Mouse (Mus musculus) lung, embryonic 14.5 days (tissue): ENCODE measurements around the gene Epb41l4b. TPM values are rescaled to one million over a fixed set of nuclear protein-coding genes. Genes with fewer than 3 reads are reported as not detected.
A peak's percentile ranks its signal among the peaks of the same experiment; 100 is the strongest.

Experiments used
- ATAC-seq: fragments of 200-750 bp; cut with Nextera tagmentation; 2 replicates; pipeline ENCODE4 v1.8.0; 2017; ENCODE audit warnings: mild to moderate bottlenecking, moderate TSS enrichment, moderate library complexity; ENCODE audit not compliant: insufficient read depth
- DNase-seq: peaks from one replicate; pipeline ENCODE4 v3.0.0-alpha.2; 2015
- H3K27ac ChIP-seq: fragments of 300-500 bp; sonication (generic); 2 replicates; pipeline ENCODE4 v1.5.1; 2014; ENCODE audit warnings: low read depth, mild to moderate bottlenecking, moderate library complexity
- H3K27me3 ChIP-seq: fragments of 300-500 bp; sonication (generic); 2 replicates; pipeline ENCODE4 v1.6.1; 2014; ENCODE audit warnings: low read length, control low read depth; ENCODE audit not compliant: insufficient read depth
- H3K36me3 ChIP-seq: fragments of 300-500 bp; sonication (generic); 2 replicates; pipeline ENCODE4 v1.6.1; 2014; ENCODE audit warnings: control low read depth; ENCODE audit not compliant: insufficient read depth
- H3K4me1 ChIP-seq: fragments of 300-500 bp; sonication (generic); 2 replicates; pipeline ENCODE4 v1.6.1; 2014; ENCODE audit warnings: antibody characterized with exemption, control low read depth; ENCODE audit not compliant: insufficient read depth
- H3K4me2 ChIP-seq: fragments of 300-500 bp; sonication (generic); 2 replicates; pipeline ENCODE4 v1.6.1; 2014; ENCODE audit warnings: mild to moderate bottlenecking
- H3K4me3 ChIP-seq: fragments of 300-500 bp; sonication (generic); 2 replicates; pipeline ENCODE4 v1.5.1; 2014; ENCODE audit warnings: low read depth, low read length
- H3K9ac ChIP-seq: fragments of 300-500 bp; sonication (generic); 2 replicates; pipeline ENCODE4 v1.6.1; 2014
- H3K9me3 ChIP-seq: fragments of 300-500 bp; sonication (generic); 2 replicates; pipeline ENCODE4 v1.6.1; 2016; ENCODE audit warnings: low read depth, low read length, control low read depth
- CTCF ChIP-seq: IDR thresholded peaks from 2 replicates; pipeline ENCODE4 v1.5.1; 2016; ENCODE audit warnings: antibody characterized with exemption, low read depth
- WGBS: fragments of 180-500 bp; shearing (Covaris S2); extraction: QIAGEN DNeasy Blood & Tissue Kit; methylation state at CpG from one replicate; pipeline ENCODE4 v1.1.7; 2014; 5-methylcytosine and 5-hydroxymethylcytosine counted together
- polyA plus RNA-seq: library from polyadenylated mRNA; unstranded; fragments of >200 nt; fragmentation: Nextera tagmentation; extraction: Ambion mirVana; gene quantifications from 2 replicates; pipeline ENCODE4 v1.2.1, GENCODE M21; 2014

Epb41l4b gene
- polyA plus RNA-seq, result 1.2 and 1.7 TPM in 2 replicates

- Histone ChIP-seq H3K27me3 (peaks cover 47% of the 10 kb centered on the region), H3K36me3 (no peaks in the 10 kb centered on the region), H3K27ac (0 out of 2 replicates have a peak within 1 kb of the TSS, but pooled peaks have one; percentile 12), H3K4me3 (peak within 1 kb of the TSS; percentile 59), H3K9ac (peak within 1 kb of the TSS; percentile 62), H3K9me3 (no peaks in the 10 kb centered on the region), H3K4me2 (peak within 1 kb of the TSS; percentile 93), H3K4me1 (0 out of 2 replicates have a peak, but pooled peaks cover 6% of the 10 kb centered on the region)
- WGBS, result under 1% methylated on average over 102 of the region's 142 CpGs
- peak; percentile 80 for TF ChIP-seq CTCF
- peak; percentile 86 for ATAC-seq
- DNase-seq, result peak; percentile 88
These were observed at the start of gene Epb41l4b for GRCm38 (mm10) chr4:57143026-57143937. Gene Epb41l4b, minus strand, starts transcription at chr4:57143437.

- Histone ChIP-seq H3K9me3 (no peaks in the 10 kb centered on the region), H3K27me3 (no peaks in the 10 kb centered on the region), H3K9ac (no peak overlapping the region), H3K4me1 (peaks cover 4% of the 10 kb centered on the region; the same call in 1 of the 2 replicates), H3K4me2 (no peak overlapping the region), H3K4me3 (no peak overlapping the region), H3K27ac (no peak overlapping the region), H3K36me3 (0 out of 2 replicates have a peak, but pooled peaks cover 4% of the 10 kb centered on the region)
- WGBS, result 46% methylated on average over 9 of the region's 9 CpGs
- peak; percentile 31 for DNase-seq
- no peak for TF ChIP-seq CTCF
- no peak for ATAC-seq
These were observed 48.5 kb upstream of the Epb41l4b start for GRCm38 (mm10) chr4:57191543-57192283.

- no peak for DNase-seq
- no peak for TF ChIP-seq CTCF
- Histone ChIP-seq H3K27ac (no peak overlapping the region), H3K27me3 (no peaks in the 10 kb centered on the region), H3K36me3 (no peaks in the 10 kb centered on the region), H3K9ac (no peak overlapping the region), H3K4me1 (peaks cover 4% of the 10 kb centered on the region; the same call in 1 of the 2 replicates), H3K9me3 (no peaks in the 10 kb centered on the region), H3K4me3 (no peak overlapping the region), H3K4me2 (no peak overlapping the region)
- WGBS, result 80% methylated on average over 2 of the region's 2 CpGs
- no peak for ATAC-seq
These were observed 46.6 kb upstream of the Epb41l4b start for GRCm38 (mm10) chr4:57189881-57190280.

GRCm38 (mm10) chr4:57186035-57186434, 42.8 kb upstream of the Epb41l4b start:
- H3K4me3 ChIP-seq, result no peak overlapping the region
- no peaks in the 10 kb centered on the region for H3K36me3 ChIP-seq
- peaks cover under 1% of the 10 kb centered on the region; the same call in 1 of the 2 replicates for H3K4me1 ChIP-seq
- no peak for TF ChIP-seq CTCF
- no peak overlapping the region for H3K9ac ChIP-seq
- 10% methylated on average over 6 of the region's 6 CpGs for WGBS
- no peak overlapping the region for H3K4me2 ChIP-seq
- no peak for DNase-seq
- H3K9me3 ChIP-seq, result no peaks in the 10 kb centered on the region
- no peak overlapping the region for H3K27ac ChIP-seq
- H3K27me3 ChIP-seq, result no peaks in the 10 kb centered on the region
- ATAC-seq, result no peak

- H3K36me3 ChIP-seq, result no peaks in the 10 kb centered on the region
- no peaks in the 10 kb centered on the region for H3K27me3 ChIP-seq
- DNase-seq, result no peak
- H3K27ac ChIP-seq, result no peak overlapping the region
- H3K9me3 ChIP-seq, result no peaks in the 10 kb centered on the region
- no peak for TF ChIP-seq CTCF
- WGBS, result 71% methylated on average over 8 of the region's 8 CpGs
- no peak overlapping the region for H3K9ac ChIP-seq
- no peak overlapping the region for H3K4me3 ChIP-seq
- no peak overlapping the region for H3K4me2 ChIP-seq
- H3K4me1 ChIP-seq, result no peaks in the 10 kb centered on the region
- no peak for ATAC-seq
These were observed 42.2 kb upstream of the Epb41l4b start for GRCm38 (mm10) chr4:57185462-57185861.

- H3K4me3 ChIP-seq, result no peak overlapping the region
- DNase-seq (no peak), ATAC-seq (no peak)
- no peak for TF ChIP-seq CTCF
- H3K9ac ChIP-seq, result no peak overlapping the region
- H3K27ac ChIP-seq, result no peak overlapping the region
- no peaks in the 10 kb centered on the region for H3K27me3 ChIP-seq
- H3K4me2 ChIP-seq, result no peak overlapping the region
- H3K36me3 ChIP-seq, result no peaks in the 10 kb centered on the region
- 49% methylated on average over 4 of the region's 4 CpGs for WGBS
- H3K9me3 ChIP-seq, result no peaks in the 10 kb centered on the region
- H3K4me1 ChIP-seq, result no peaks in the 10 kb centered on the region
These were observed 40.3 kb upstream of the Epb41l4b start for GRCm38 (mm10) chr4:57183493-57183892.

- 58% methylated on average over 1 of the region's 1 CpGs for WGBS
- Histone ChIP-seq H3K27ac (no peak overlapping the region), H3K27me3 (no peaks in the 10 kb centered on the region), H3K4me1 (no peaks in the 10 kb centered on the region), H3K9ac (no peak overlapping the region), H3K4me2 (no peak overlapping the region), H3K36me3 (no peaks in the 10 kb centered on the region), H3K9me3 (no peaks in the 10 kb centered on the region), H3K4me3 (no peak overlapping the region)
- TF ChIP-seq CTCF, result peak; percentile 43; the same call in 1 of the 2 replicates
- DNase-seq (peak; percentile 37), ATAC-seq (no peak)
These were observed 38.3 kb upstream of the Epb41l4b start for GRCm38 (mm10) chr4:57181538-57181937.
